Mouse (Mus musculus): ENCODE data around the gene Gm21860.
"Not testable (repeated sequence)": the region's sequence is repeated elsewhere in the genome, so short reads cannot be mapped to it uniquely, and the experiment has no call there.

- TF ChIP-seq CTCF, EP300 (IDR thresholded peaks at IDR 0.05; ENCODE audit: low read depth): not testable (repeated sequence)
These were observed 28.7 kb downstream of the Gm21860 start for GRCm38 (mm10) chrY:90725701-90726451.

Data from liver, embryonic 14.5 days (tissue).